Mouse (Mus musculus): ENCODE measurements around the gene Ccdc105.

Ccdc105 gene

GRCm38 (mm10) chr10:78715156-78715555 is 37.7 kb downstream of the Ccdc105 start:
- DNase-seq (ENCODE audit: low spot score in 2 of 2), result no peak

- no peak for DNase-seq (ENCODE audit: low spot score in 2 of 2)
Measured at GRCm38 (mm10) chr10:78714129-78714528, 38.7 kb downstream of the Ccdc105 start.

GRCm38 (mm10) chr10:78710706-78711105 is 42.2 kb downstream of the Ccdc105 start:
- no peak for DNase-seq (ENCODE audit: low spot score in 2 of 2)

- DNase-seq (ENCODE audit: low spot score in 2 of 2), result no peak
Measured at GRCm38 (mm10) chr10:78700881-78701280, 52.0 kb downstream of the Ccdc105 start.
